ENCODE assay signal across 11 mouse cellular contexts in the genomic region with DNA sequence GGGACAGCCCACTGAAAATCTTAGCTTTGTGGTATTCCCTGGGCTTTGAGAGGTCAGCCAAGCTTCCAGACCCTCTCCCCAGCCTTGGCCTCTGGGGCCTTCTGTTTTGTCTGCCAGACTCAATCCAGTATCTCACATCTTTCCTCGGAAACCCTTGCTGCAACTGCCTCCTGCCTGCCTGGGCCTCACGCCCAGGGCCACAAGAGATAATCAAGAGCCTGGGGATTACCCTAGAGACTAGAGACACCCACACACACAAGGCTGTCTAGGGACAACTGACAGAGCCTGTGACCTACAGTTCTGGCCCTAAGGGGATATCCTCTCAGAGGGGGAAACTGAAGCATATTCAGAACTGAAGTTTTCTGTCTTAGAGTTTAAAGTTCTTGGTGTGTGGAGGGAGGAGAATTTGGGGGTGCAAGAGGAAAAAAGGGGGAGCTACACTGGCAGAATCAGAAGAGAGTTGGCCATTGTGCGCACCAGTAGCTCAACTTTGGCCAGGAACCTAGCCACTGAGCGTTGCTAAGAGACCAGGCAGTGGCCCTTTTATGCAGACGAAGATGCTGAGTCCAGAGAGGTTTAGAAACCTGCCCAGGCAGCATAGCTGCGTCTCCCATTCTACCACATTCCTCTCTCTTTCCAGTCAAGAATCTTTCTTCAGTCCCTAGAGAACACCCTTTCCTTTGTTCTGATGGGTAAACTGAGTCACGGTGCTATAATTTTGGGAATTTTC. TPM values are rescaled to one million over a fixed set of nuclear protein-coding genes. Genes with fewer than 3 reads are reported as not detected.
DNase-seq lines count a peak whose midpoint lies in the region; ATAC-seq and TF ChIP-seq lines count a peak whose summit lies in the region.
"Had no signal": no experiment of that assay in that cellular context is flagged by ENCODE, and none has a peak within 500 bp of the region (broad histone marks: within the 10 kb centered on the region; RNA-seq: fewer than 3 reads in every experiment).

No protein-coding gene starts in this region.

- TF ChIP-seq EP300 in stomach, postnatal 0 days (optimal IDR thresholded peaks at IDR 0.05) = no peak

- no peak for TF ChIP-seq CTCF in stomach, postnatal 0 days (IDR thresholded peaks at IDR 0.05; ENCODE audit: low read depth)

- H3K36me3 ChIP-seq in hindbrain, embryonic 10.5 days = no peaks in the 10 kb centered on the region
- H3K36me3 ChIP-seq in hindbrain, embryonic 12.5 days = no peaks in the 10 kb centered on the region
- no peaks in the 10 kb centered on the region for H3K36me3 ChIP-seq in forebrain, embryonic 16.5 days (ENCODE audit: control insufficient read depth, insufficient read depth)
- H3K36me3 ChIP-seq in hindbrain, embryonic 16.5 days (ENCODE audit: control insufficient read depth, insufficient read depth, low read length) = no peaks in the 10 kb centered on the region
- H3K36me3 ChIP-seq in stomach, postnatal 0 days (ENCODE audit: control insufficient read depth, insufficient read depth, low read length) = no peaks in the 10 kb centered on the region
- no peaks in the 10 kb centered on the region for H3K36me3 ChIP-seq in embryonic facial prominence, embryonic 10.5 days (replicated peaks)
- H3K36me3 ChIP-seq: limb, embryonic 13.5 days had no signal

- 38% methylated on average over 7 of the region's 7 CpGs for WGBS in hindbrain, embryonic 10.5 days
- WGBS in hindbrain, embryonic 12.5 days = 34% methylated on average over 7 of the region's 7 CpGs
- WGBS in forebrain, embryonic 16.5 days = 37% methylated on average over 7 of the region's 7 CpGs
- WGBS in hindbrain, embryonic 16.5 days = 31% methylated on average over 7 of the region's 7 CpGs
- 59% methylated on average over 7 of the region's 7 CpGs for WGBS in stomach, postnatal 0 days
- 46% methylated on average over 7 of the region's 7 CpGs for WGBS in embryonic facial prominence, embryonic 10.5 days

- peaks cover 40% of the 10 kb centered on the region for H3K27me3 ChIP-seq in hindbrain, embryonic 10.5 days (ENCODE audit: insufficient read depth, poor library complexity, severe bottlenecking)
- H3K27me3 ChIP-seq in hindbrain, embryonic 12.5 days = peaks cover 5% of the 10 kb centered on the region
- H3K27me3 ChIP-seq in forebrain, embryonic 16.5 days (replicated peaks; ENCODE audit: control insufficient read depth, insufficient read depth, low read length) = no peaks in the 10 kb centered on the region
- H3K27me3 ChIP-seq in hindbrain, embryonic 16.5 days (replicated peaks; ENCODE audit: control insufficient read depth, insufficient read depth, low read length) = no peaks in the 10 kb centered on the region
- H3K27me3 ChIP-seq in stomach, postnatal 0 days (ENCODE audit: control insufficient read depth, insufficient read depth, low read length) = no peaks in the 10 kb centered on the region
- H3K27me3 ChIP-seq in embryonic facial prominence, embryonic 10.5 days (replicated peaks; ENCODE audit: low read depth, poor library complexity, severe bottlenecking) = peaks cover 35% of the 10 kb centered on the region

- H3K9ac ChIP-seq in hindbrain, embryonic 12.5 days = no peak overlapping the region
- no peak overlapping the region for H3K9ac ChIP-seq in forebrain, embryonic 16.5 days (replicated peaks; ENCODE audit: low read depth, low read length)
- no peak overlapping the region for H3K9ac ChIP-seq in hindbrain, embryonic 16.5 days (ENCODE audit: low read depth, low read length)
- H3K9ac ChIP-seq in stomach, postnatal 0 days (ENCODE audit: low read length) = no peak overlapping the region
- H3K9ac ChIP-seq: limb, embryonic 13.5 days; lung, embryonic 14.5 days had no signal

- no peak overlapping the region for H3K4me2 ChIP-seq in hindbrain, embryonic 12.5 days (replicated peaks)
- H3K4me2 ChIP-seq in forebrain, embryonic 16.5 days (ENCODE audit: low read length) = no peak overlapping the region
- H3K4me2 ChIP-seq in hindbrain, embryonic 16.5 days (ENCODE audit: low read length) = no peak overlapping the region
- H3K4me2 ChIP-seq in stomach, postnatal 0 days (replicated peaks; ENCODE audit: low read depth) = no peak overlapping the region
- H3K4me2 ChIP-seq: limb, embryonic 13.5 days; lung, embryonic 14.5 days had no signal

- H3K27ac ChIP-seq in hindbrain, embryonic 10.5 days = peak overlapping the region; percentile 75
- no peak overlapping the region for H3K27ac ChIP-seq in hindbrain, embryonic 12.5 days
- peak overlapping the region; percentile 51 for H3K27ac ChIP-seq in forebrain, embryonic 16.5 days (ENCODE audit: low read length)
- peak overlapping the region; percentile 46; the same call in 1 of the 2 replicates for H3K27ac ChIP-seq in hindbrain, embryonic 16.5 days (ENCODE audit: low read depth, low read length)
- H3K27ac ChIP-seq in stomach, postnatal 0 days (replicated peaks) = no peak overlapping the region
- no peak overlapping the region for H3K27ac ChIP-seq in embryonic facial prominence, embryonic 10.5 days (replicated peaks)
- H3K27ac ChIP-seq: limb, embryonic 13.5 days had no signal

- ATAC-seq in hindbrain, embryonic 12.5 days (ENCODE audit: low FRiP score) = no peak
- ATAC-seq in forebrain, embryonic 16.5 days = 0 out of 2 replicates have a peak, but pooled peaks have one; percentile 12
- peak; percentile 31; the same call in 1 of the 2 replicates for ATAC-seq in hindbrain, embryonic 16.5 days
- no peak for ATAC-seq in stomach, postnatal 0 days (ENCODE audit: low FRiP score, low TSS enrichment)

- no peaks in the 10 kb centered on the region for H3K9me3 ChIP-seq in hindbrain, embryonic 10.5 days
- no peaks in the 10 kb centered on the region for H3K9me3 ChIP-seq in hindbrain, embryonic 12.5 days (replicated peaks)
- H3K9me3 ChIP-seq in forebrain, embryonic 16.5 days (ENCODE audit: control insufficient read depth, low read length) = no peaks in the 10 kb centered on the region
- H3K9me3 ChIP-seq in hindbrain, embryonic 16.5 days (ENCODE audit: control insufficient read depth, low read length) = no peaks in the 10 kb centered on the region
- H3K9me3 ChIP-seq in stomach, postnatal 0 days (ENCODE audit: control insufficient read depth, low read length) = no peaks in the 10 kb centered on the region
- H3K9me3 ChIP-seq in embryonic facial prominence, embryonic 10.5 days = no peaks in the 10 kb centered on the region
- H3K9me3 ChIP-seq: limb, embryonic 13.5 days had no signal

- no peak overlapping the region for H3K4me3 ChIP-seq in hindbrain, embryonic 10.5 days
- H3K4me3 ChIP-seq in hindbrain, embryonic 12.5 days = no peak overlapping the region
- no peak overlapping the region for H3K4me3 ChIP-seq in forebrain, embryonic 16.5 days (replicated peaks; ENCODE audit: low read length)
- H3K4me3 ChIP-seq in hindbrain, embryonic 16.5 days (ENCODE audit: low read length) = no peak overlapping the region
- H3K4me3 ChIP-seq in stomach, postnatal 0 days (ENCODE audit: low read depth, low read length) = no peak overlapping the region
- H3K4me3 ChIP-seq in embryonic facial prominence, embryonic 10.5 days = no peak overlapping the region
- H3K4me3 ChIP-seq: limb, embryonic 13.5 days had no signal

- no peak for DNase-seq in hindbrain, embryonic 10.5 days (ENCODE audit: low spot score)
- DNase-seq in R1 (ENCODE audit: low read depth, low spot score) = peak; percentile 45
- no peak for DNase-seq in stomach, postnatal 0 days (ENCODE audit: low spot score)
- no peak for DNase-seq in kidney, adult 9 months
- DNase-seq in embryonic facial prominence, embryonic 10.5 days (ENCODE audit: low spot score) = no peak
- DNase-seq: gastrocnemius, postnatal 14 days; lung, embryonic 14.5 days had no signal

- H3K4me1 ChIP-seq in hindbrain, embryonic 10.5 days (replicated peaks) = peaks cover 22% of the 10 kb centered on the region
- peaks cover 28% of the 10 kb centered on the region for H3K4me1 ChIP-seq in hindbrain, embryonic 12.5 days
- peaks cover 28% of the 10 kb centered on the region for H3K4me1 ChIP-seq in forebrain, embryonic 16.5 days (replicated peaks; ENCODE audit: control insufficient read depth, insufficient read depth, low read length)
- peaks cover 28% of the 10 kb centered on the region for H3K4me1 ChIP-seq in hindbrain, embryonic 16.5 days (ENCODE audit: control insufficient read depth, insufficient read depth, low read depth, low read length)
- no peaks in the 10 kb centered on the region for H3K4me1 ChIP-seq in stomach, postnatal 0 days (replicated peaks; ENCODE audit: control insufficient read depth, insufficient read depth)
- H3K4me1 ChIP-seq in embryonic facial prominence, embryonic 10.5 days = peaks cover 14% of the 10 kb centered on the region

RNA-seq across cellular contexts. Expression of gene Inhbb, which starts 32.1 kb away (rescaled TPM):
- 0.14 and 0.31 TPM in 2 replicates for polyA plus RNA-seq in hindbrain, embryonic 10.5 days (2016; fragmentation: Nextera tagmentation; extraction: Ambion mirVana)
- 2.1 TPM in 2 replicates for polyA plus RNA-seq in hindbrain, embryonic 12.5 days (2016; fragmentation: Nextera tagmentation; extraction: Ambion mirVana)
- 5.9 and 7.4 TPM in 2 replicates for polyA plus RNA-seq in forebrain, embryonic 16.5 days (2015; fragmentation: Nextera tagmentation; extraction: Ambion mirVana)
- 2.7 and 2.8 TPM in 2 replicates for polyA plus RNA-seq in hindbrain, embryonic 16.5 days (2015; fragmentation: Nextera tagmentation; extraction: Ambion mirVana)
- polyA plus RNA-seq in stomach, postnatal 0 days (2015; fragmentation: Nextera tagmentation; extraction: Ambion mirVana) = 0.65 and 0.70 TPM in 2 replicates
- polyA plus RNA-seq in embryonic facial prominence, embryonic 10.5 days (2016; fragmentation: Nextera tagmentation; extraction: Ambion mirVana) = 0.10 and 0.24 TPM in 2 replicates

Comparison
In these comparisons a context has a peak if more than half of its experiments do, and no peak if none do; other contexts are left out.
1. H3K27ac ChIP-seq: peak in hindbrain, embryonic 10.5 days (single experiment), forebrain, embryonic 16.5 days (single experiment) and hindbrain, embryonic 16.5 days (single experiment); none in hindbrain, embryonic 12.5 days (single experiment), stomach, postnatal 0 days (single experiment) and embryonic facial prominence, embryonic 10.5 days (single experiment).
2. ATAC-seq: peak in forebrain, embryonic 16.5 days (single experiment) and hindbrain, embryonic 16.5 days (single experiment); none in hindbrain, embryonic 12.5 days (single experiment) and stomach, postnatal 0 days (single experiment).